Mouse (Mus musculus): Measurements from ENCODE around the gene Tyk2. TPM values are rescaled to one million over a fixed set of nuclear protein-coding genes. Genes with fewer than 3 reads are reported as not detected.

Tyk2 gene
- polyA plus RNA-seq, 1 experiment, result 22.6 TPM

DNA sequence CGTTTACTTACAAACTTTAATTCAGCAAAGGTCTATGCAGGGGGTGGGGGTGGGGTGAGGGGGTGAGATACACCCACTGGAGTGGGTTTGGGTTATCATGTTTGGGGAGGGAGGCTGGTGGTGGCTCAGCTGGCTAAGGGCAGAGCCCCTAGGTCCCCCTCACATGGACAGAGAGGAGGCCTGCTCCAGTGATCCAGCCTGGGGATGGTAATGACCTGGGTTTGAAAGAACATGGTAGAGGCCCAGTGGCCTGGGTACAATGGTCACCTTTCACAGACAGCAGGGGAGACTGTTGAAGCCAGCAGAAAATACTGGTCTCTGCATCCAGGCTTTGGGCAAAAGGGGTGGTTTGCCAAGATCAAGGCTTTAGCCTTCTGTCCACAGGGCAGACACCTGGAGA is 56.9 kb downstream of the Tyk2 start:
- DNase-seq (ENCODE audit: low read depth, low spot score), result no peak
- 57% methylated on average over 1 of the region's 1 CpGs for WGBS

DNA sequence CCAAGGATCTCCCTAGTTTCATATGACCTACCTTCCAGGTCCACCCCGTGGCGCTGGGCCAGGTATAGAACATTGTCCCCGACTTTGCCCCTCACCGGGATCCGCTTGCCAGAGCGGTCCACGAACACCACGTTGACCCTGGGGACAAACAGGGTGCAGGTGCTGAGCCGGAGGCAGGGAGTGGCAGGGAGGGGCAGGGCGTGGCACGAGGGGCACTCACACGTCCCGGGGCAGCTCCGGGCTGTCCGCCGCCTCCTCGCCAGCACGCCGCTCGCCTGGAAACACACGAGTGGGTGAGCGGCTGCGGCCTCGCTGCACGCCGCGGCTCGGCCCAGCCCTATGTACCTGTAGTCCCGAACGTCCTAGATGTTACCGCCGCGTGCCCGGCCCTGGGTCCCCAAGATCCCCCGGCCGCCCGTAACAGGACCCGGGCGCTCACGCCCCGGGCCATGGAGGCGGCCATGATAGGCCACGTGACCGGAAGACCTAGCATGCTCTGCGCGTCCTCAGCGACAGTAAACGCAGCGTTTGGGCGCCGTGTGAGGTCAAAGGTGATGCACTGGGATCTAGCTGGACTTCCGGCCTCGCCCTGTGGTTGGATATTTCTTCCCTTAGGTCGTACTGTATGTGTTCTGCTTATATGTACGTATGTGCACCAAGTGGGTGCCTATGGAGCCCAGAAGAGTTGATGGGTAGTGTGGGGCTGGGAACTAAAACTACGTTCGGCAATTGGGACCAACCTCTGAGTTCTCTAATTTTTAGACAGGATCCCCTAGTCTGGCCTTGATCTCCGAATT is 57.8 kb downstream of the Tyk2 start, which contains the start of the genes Gm49373 and Fdx1l:
TSS of gene Gm49373 (minus strand) at position 53 of the 797 bp plus-strand sequence.
TSS of gene Fdx1l (minus strand) at position 571 of the 797 bp plus-strand sequence.
- DNase-seq (ENCODE audit: low read depth, low spot score), result peak; percentile 83
- 1% methylated on average over 58 of the region's 58 CpGs for WGBS

DNA sequence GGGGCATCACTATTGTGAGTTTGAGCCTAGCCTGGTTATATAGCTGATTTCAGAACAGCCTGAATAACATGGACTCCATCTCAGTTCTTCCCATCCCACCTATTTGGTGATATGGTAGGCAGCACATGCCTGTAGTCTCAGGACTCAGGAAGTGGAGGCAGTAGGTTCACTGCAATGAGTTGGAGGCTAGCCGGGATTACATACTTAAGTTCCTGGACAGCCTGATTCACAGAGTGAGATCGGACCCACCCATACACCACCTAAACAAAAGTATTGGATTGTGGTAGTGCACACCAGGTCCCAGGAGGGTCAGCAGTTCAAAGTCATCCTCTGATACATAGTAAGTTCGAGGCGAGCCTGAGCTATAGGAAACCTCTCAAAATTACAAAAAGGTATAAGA is 58.4 kb downstream of the Tyk2 start:
- WGBS, result 3% methylated on average over 4 of the region's 4 CpGs

DNA sequence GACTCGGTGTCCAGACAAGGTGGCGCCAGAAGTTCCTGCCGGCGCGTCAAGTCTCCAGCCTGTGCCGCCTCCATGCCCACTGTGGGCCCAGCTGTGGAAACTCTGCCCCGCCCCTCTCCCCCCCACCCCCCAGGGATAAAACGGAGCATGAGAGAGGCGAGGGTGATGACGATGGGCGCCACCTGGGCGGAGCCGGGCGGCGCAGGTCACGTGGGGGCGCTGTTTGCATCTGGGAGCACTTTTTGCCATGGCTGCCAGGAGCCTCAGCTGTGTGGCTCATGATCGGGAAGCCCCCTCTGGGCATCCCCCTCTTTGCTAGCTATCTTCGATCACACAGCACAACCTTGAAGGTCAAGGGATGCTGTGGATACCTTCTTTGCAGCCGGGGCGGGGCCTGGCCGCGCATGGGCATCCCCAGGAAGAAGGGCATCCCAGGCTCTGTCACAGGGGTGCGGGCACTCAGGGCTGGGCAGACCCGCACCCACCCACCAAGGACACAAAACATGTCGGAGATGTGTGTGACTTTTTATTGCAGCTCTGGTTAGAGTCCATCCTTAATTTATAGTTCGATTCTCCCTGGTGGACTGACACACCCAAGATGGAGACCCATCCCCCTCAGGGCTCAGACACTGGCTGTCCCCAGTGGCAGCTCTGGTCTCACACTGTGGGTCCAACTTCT is 63.9 kb downstream of the Tyk2 start, which contains the start of gene Zglp1:
TSS of gene Zglp1 (minus strand) at position 88 of the 679 bp plus-strand sequence.
- WGBS, result 87% methylated on average over 27 of the region's 27 CpGs
- no peak for DNase-seq (ENCODE audit: low read depth, low spot score)

More for the DNA sequence above, 58.4 kb downstream of the Tyk2 start:
- DNase-seq (ENCODE audit: low read depth, low spot score), result no peak

DNA sequence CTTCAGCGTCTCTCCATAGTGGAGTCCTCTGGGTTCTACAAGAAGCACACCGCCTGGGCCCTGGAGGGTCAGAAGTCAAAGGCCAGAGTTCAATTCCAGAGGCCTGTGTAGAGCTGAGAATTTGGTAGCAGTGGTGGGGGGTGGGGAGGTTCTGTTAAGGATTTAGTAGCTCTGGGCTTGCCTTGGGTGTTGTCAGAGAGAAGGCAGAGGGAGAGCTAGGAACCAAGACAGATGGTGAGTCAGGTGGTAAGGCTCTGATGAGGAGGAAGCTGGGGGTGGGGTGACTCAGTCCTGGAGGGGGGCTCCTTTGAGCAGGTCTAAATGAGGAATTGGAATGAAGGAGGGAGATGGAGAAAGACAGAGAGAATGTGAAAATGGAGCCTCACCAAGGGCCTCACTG is 68.1 kb downstream of the Tyk2 start:
- no peak for DNase-seq (ENCODE audit: low read depth, low spot score)
- 93% methylated on average over 2 of the region's 2 CpGs for WGBS

Other genes with a start within 250 kb of the Tyk2 start
- 49.0 and 60.7 TPM in 2 replicates for gene Ppan, start 243.1 kb downstream of the Tyk2 start, polyA plus RNA-seq (2012; rRNA removed)
- 113 and 117 TPM in 2 replicates for gene Eif3g, start 232.6 kb downstream of the Tyk2 start, polyA plus RNA-seq (2012; rRNA removed)
- gene Dnmt1, start 171.4 kb downstream of the Tyk2 start, polyA plus RNA-seq (2012; rRNA removed), result 26.1 and 31.4 TPM in 2 replicates
- gene S1pr2, start 154.5 kb downstream of the Tyk2 start, polyA plus RNA-seq (2012; rRNA removed), result 3.6 and 3.8 TPM in 2 replicates
- gene Mrpl4, start 128.5 kb downstream of the Tyk2 start, polyA plus RNA-seq (2012; rRNA removed), result 97.6 and 106 TPM in 2 replicates
- 13.1 and 15.2 TPM in 2 replicates for gene Icam1, start 115.3 kb downstream of the Tyk2 start, polyA plus RNA-seq (2012; rRNA removed)
- gene Icam4, start 101.9 kb downstream of the Tyk2 start, polyA plus RNA-seq (2012; rRNA removed), result 0.19 and 0.38 TPM in 2 replicates
- 0.14 and 0.16 TPM in 2 replicates for gene Icam5, start 99.2 kb downstream of the Tyk2 start, polyA plus RNA-seq (2012; rRNA removed)
- gene Zglp1, start 64.2 kb downstream of the Tyk2 start, polyA plus RNA-seq (2012; rRNA removed), result 0.21 and 1.7 TPM in 2 replicates
- gene Gm49373, start 58.1 kb downstream of the Tyk2 start, polyA plus RNA-seq (2012; rRNA removed), result 0.38 and 0.60 TPM in 2 replicates
- gene Fdx1l, start 57.6 kb downstream of the Tyk2 start, polyA plus RNA-seq (2012; rRNA removed), result 36.7 and 37.6 TPM in 2 replicates
- 3.1 and 3.6 TPM in 2 replicates for gene Gm38431, start 39.2 kb downstream of the Tyk2 start, polyA plus RNA-seq (2012; rRNA removed)
- 62.4 and 99.9 TPM in 2 replicates for gene Raver1, start 39.2 kb downstream of the Tyk2 start, polyA plus RNA-seq (2012; rRNA removed)
- 45.8 and 46.1 TPM in 2 replicates for gene Cdc37, start 18.7 kb upstream of the Tyk2 start, polyA plus RNA-seq (2012; rRNA removed)
- 2.8 and 3.9 TPM in 2 replicates for gene Pde4a, start 34.5 kb upstream of the Tyk2 start, polyA plus RNA-seq (2012; rRNA removed)
- gene Keap1, start 108.1 kb upstream of the Tyk2 start, polyA plus RNA-seq (2012; rRNA removed), result 49.2 and 62.6 TPM in 2 replicates
- gene S1pr5, start 117.2 kb upstream of the Tyk2 start, polyA plus RNA-seq (2012; rRNA removed), result not detected in 2 replicates
- gene Atg4d, start 134.1 kb upstream of the Tyk2 start, polyA plus RNA-seq (2012; rRNA removed), result 93.2 and 106 TPM in 2 replicates
- gene Kri1, start 156.7 kb upstream of the Tyk2 start, polyA plus RNA-seq (2012; rRNA removed), result 21.1 and 22.0 TPM in 2 replicates
- gene Cdkn2d, start 160.2 kb upstream of the Tyk2 start, polyA plus RNA-seq (2012; rRNA removed), result 23.6 and 28.9 TPM in 2 replicates
- 95.6 and 122 TPM in 2 replicates for gene Ap1m2, start 181.1 kb upstream of the Tyk2 start, polyA plus RNA-seq (2012; rRNA removed)
- gene Slc44a2, start 189.5 kb upstream of the Tyk2 start, polyA plus RNA-seq (2012; rRNA removed), result 17.5 and 24.1 TPM in 2 replicates
- gene Ilf3, start 236.6 kb upstream of the Tyk2 start, polyA plus RNA-seq (2012; rRNA removed), result 31.1 and 33.9 TPM in 2 replicates